Mouse (Mus musculus) hindbrain, embryonic 15.5 days (tissue): ENCODE measurements around the gene Lingo3. TPM values are rescaled to one million over a fixed set of nuclear protein-coding genes. Genes with fewer than 3 reads are reported as not detected.

Experiments
- ATAC-seq: fragments of 200-750 bp; cut with Nextera tagmentation; 2 replicates; pipeline ENCODE4 v1.8.0; 2017; ENCODE audit warnings: low read depth, moderate number of reproducible peaks, moderate TSS enrichment; ENCODE audit not compliant: low FRiP score
- H3K27ac ChIP-seq: fragments of 300-500 bp; sonication (generic); replicated peaks from 2 replicates; pipeline ENCODE4 v1.5.1; 2015; ENCODE audit warnings: mild to moderate bottlenecking, inconsistent platforms
- H3K27me3 ChIP-seq: fragments of 300-500 bp; sonication (generic); 2 replicates; pipeline ENCODE4 v1.6.1; 2015; ENCODE audit warnings: control low read depth, inconsistent platforms
- H3K36me3 ChIP-seq: fragments of 300-500 bp; sonication (generic); 2 replicates; pipeline ENCODE4 v1.6.1; 2015; ENCODE audit warnings: control low read depth, inconsistent platforms
- H3K4me1 ChIP-seq: fragments of 300-500 bp; sonication (generic); replicated peaks from 2 replicates; pipeline ENCODE4 v1.6.1; 2015; ENCODE audit warnings: control low read depth, inconsistent platforms
- H3K4me2 ChIP-seq: fragments of 300-500 bp; sonication (generic); 2 replicates; pipeline ENCODE4 v1.6.1; 2015; ENCODE audit warnings: moderate library complexity, mild to moderate bottlenecking, inconsistent platforms
- H3K4me3 ChIP-seq: fragments of 300-500 bp; sonication (generic); 2 replicates; pipeline ENCODE4 v1.5.1; 2015; ENCODE audit warnings: mild to moderate bottlenecking, inconsistent platforms
- H3K9ac ChIP-seq: fragments of 300-500 bp; sonication (generic); 2 replicates; pipeline ENCODE4 v1.6.1; 2015; ENCODE audit warnings: inconsistent platforms
- H3K9me3 ChIP-seq: fragments of 300-500 bp; sonication (generic); 2 replicates; pipeline ENCODE4 v1.6.1; 2016; ENCODE audit warnings: control low read depth, inconsistent platforms
- WGBS: fragments of 180-500 bp; shearing (Covaris S2); methylation state at CpG from one replicate; pipeline ENCODE4 v1.1.7; 2015; 5-methylcytosine and 5-hydroxymethylcytosine counted together
- microRNA counts: library from miRNA; unstranded; fragments of <30 nt; microRNA quantifications from one replicate; lab custom pipeline; 2016
- microRNA-seq: library from miRNA; unstranded; fragments of <30 nt; microRNA quantifications from one replicate; pipeline ENCODE4, GENCODE M21; 2016
- polyA plus RNA-seq: library from polyadenylated mRNA; unstranded; fragments of >200 nt; fragmentation: Nextera tagmentation; extraction: Ambion mirVana; gene quantifications from 2 replicates; pipeline ENCODE4 v1.2.1, GENCODE M21; 2015

Gene Lingo3
- polyA plus RNA-seq, 1 experiment from 2014 or later: 18.5 TPM

- ATAC-seq: no peak
- 87% methylated on average over 13 of the region's 13 CpGs for WGBS
- Histone ChIP-seq H3K4me3 (no peak overlapping the region), H3K4me2 (no peak overlapping the region), H3K9ac (no peak overlapping the region), H3K36me3 (peaks cover 73% of the 10 kb centered on the region), H3K9me3 (no peaks in the 10 kb centered on the region), H3K4me1 (peaks cover 20% of the 10 kb centered on the region), H3K27ac (no peak overlapping the region), H3K27me3 (no peaks in the 10 kb centered on the region)
Observed at GRCm38 (mm10) chr10:80793033-80793784, 50.6 kb downstream of the Lingo3 start.

- Histone ChIP-seq H3K27ac (no peak overlapping the region), H3K4me2 (no peak overlapping the region), H3K9ac (no peak overlapping the region), H3K4me3 (no peak overlapping the region), H3K36me3 (peaks cover 80% of the 10 kb centered on the region), H3K4me1 (peaks cover 19% of the 10 kb centered on the region), H3K9me3 (no peaks in the 10 kb centered on the region), H3K27me3 (no peaks in the 10 kb centered on the region)
- WGBS: 71% methylated on average over 41 of the region's 41 CpGs
- no peak for ATAC-seq
Observed at GRCm38 (mm10) chr10:80792175-80793032, 51.4 kb downstream of the Lingo3 start.

GRCm38 (mm10) chr10:80791476-80792174 lies 52.2 kb downstream of the Lingo3 start:
- Histone ChIP-seq H3K4me1 (peaks cover 11% of the 10 kb centered on the region), H3K36me3 (peaks cover 86% of the 10 kb centered on the region), H3K9ac (no peak overlapping the region), H3K4me3 (no peak overlapping the region), H3K27ac (no peak overlapping the region), H3K4me2 (no peak overlapping the region), H3K27me3 (no peaks in the 10 kb centered on the region), H3K9me3 (no peaks in the 10 kb centered on the region)
- no peak for ATAC-seq
- WGBS: 85% methylated on average over 33 of the region's 33 CpGs

- H3K27me3 ChIP-seq: no peaks in the 10 kb centered on the region
- no peaks in the 10 kb centered on the region for H3K9me3 ChIP-seq
- H3K4me2 ChIP-seq: no peak overlapping the region
- H3K9ac ChIP-seq: no peak overlapping the region
- H3K4me3 ChIP-seq: no peak overlapping the region
- 90% methylated on average over 19 of the region's 19 CpGs for WGBS
- H3K27ac ChIP-seq: no peak overlapping the region
- ATAC-seq: no peak
- peaks cover 91% of the 10 kb centered on the region for H3K36me3 ChIP-seq
- peaks cover 4% of the 10 kb centered on the region for H3K4me1 ChIP-seq
Observed at GRCm38 (mm10) chr10:80790761-80791404, 53.0 kb downstream of the Lingo3 start.

GRCm38 (mm10) chr10:80787517-80787916 lies 56.3 kb downstream of the Lingo3 start:
- H3K4me2 ChIP-seq: no peak overlapping the region
- no peak overlapping the region for H3K4me3 ChIP-seq
- no peaks in the 10 kb centered on the region for H3K4me1 ChIP-seq
- no peak overlapping the region for H3K27ac ChIP-seq
- no peak overlapping the region for H3K9ac ChIP-seq
- H3K36me3 ChIP-seq: peaks cover 94% of the 10 kb centered on the region
- H3K9me3 ChIP-seq: no peaks in the 10 kb centered on the region
- ATAC-seq: no peak
- no peaks in the 10 kb centered on the region for H3K27me3 ChIP-seq
- WGBS: 92% methylated on average over 2 of the region's 2 CpGs

DNA sequence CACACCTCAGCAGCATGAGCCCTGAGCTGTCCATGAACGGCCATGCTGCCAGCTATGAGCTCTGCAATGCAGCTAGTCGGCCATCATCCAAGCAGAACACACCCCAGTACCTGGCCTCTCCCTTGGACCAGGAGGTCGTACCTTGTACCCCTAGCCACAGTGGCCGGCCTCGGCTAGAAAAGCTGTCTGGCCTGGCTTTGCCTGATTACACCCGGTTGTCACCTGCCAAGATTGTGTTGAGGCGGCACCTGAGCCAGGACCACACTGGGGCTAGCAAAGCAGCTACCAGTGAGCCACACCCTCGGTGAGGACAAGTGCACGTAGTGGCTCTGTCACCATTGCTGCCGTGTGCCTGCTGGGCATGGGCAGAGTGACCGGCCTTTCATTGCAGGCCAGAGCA lies 57.9 kb downstream of the Lingo3 start:
- no peak overlapping the region for H3K4me3 ChIP-seq
- H3K9ac ChIP-seq: no peak overlapping the region
- H3K4me2 ChIP-seq: no peak overlapping the region
- no peaks in the 10 kb centered on the region for H3K27me3 ChIP-seq
- no peaks in the 10 kb centered on the region for H3K4me1 ChIP-seq
- WGBS: 92% methylated on average over 11 of the region's 11 CpGs
- H3K36me3 ChIP-seq: peaks cover 91% of the 10 kb centered on the region
- no peaks in the 10 kb centered on the region for H3K9me3 ChIP-seq
- no peak for ATAC-seq
- H3K27ac ChIP-seq: no peak overlapping the region

GRCm38 (mm10) chr10:80784871-80785270 lies 59.0 kb downstream of the Lingo3 start:
- WGBS: 44% methylated on average over 12 of the region's 12 CpGs
- Histone ChIP-seq H3K27ac (no peak overlapping the region), H3K4me2 (no peak overlapping the region), H3K4me1 (no peaks in the 10 kb centered on the region), H3K9ac (no peak overlapping the region), H3K4me3 (no peak overlapping the region), H3K27me3 (no peaks in the 10 kb centered on the region), H3K9me3 (no peaks in the 10 kb centered on the region), H3K36me3 (peaks cover 91% of the 10 kb centered on the region)
- no peak for ATAC-seq

DNA sequence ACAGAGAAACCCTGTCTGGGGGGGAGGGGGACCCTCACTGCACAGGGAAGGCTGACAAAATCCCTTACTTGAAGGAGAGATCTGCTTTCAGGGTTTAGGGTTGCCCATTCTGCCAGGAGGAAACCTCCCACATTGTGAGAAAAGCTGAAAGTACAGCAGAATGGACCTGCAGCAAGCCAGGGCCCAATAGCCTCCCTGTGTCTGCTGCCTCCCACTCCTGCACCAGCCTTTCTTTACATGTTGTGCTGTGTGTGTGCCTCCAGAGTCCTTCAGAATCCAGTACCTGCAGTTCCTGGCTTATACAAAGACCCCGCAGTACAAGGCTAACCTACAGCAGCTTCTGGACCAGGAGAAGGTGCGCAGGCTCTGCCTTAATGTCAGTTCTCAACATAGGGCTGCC lies 59.5 kb downstream of the Lingo3 start:
- WGBS: 98% methylated on average over 2 of the region's 2 CpGs
- H3K9ac ChIP-seq: no peak overlapping the region
- no peak for ATAC-seq

More for the DNA sequence above, 59.5 kb downstream of the Lingo3 start:
- Histone ChIP-seq H3K4me1 (no peaks in the 10 kb centered on the region), H3K9me3 (no peaks in the 10 kb centered on the region), H3K27ac (no peak overlapping the region), H3K36me3 (peaks cover 92% of the 10 kb centered on the region), H3K27me3 (no peaks in the 10 kb centered on the region), H3K4me3 (no peak overlapping the region), H3K4me2 (no peak overlapping the region)

MicroRNA genes within 50 kb of the gene (microRNA counts, 519-probe panel; counts per million panel counts)
- not detected for microRNA mmu-miR-1982 (lab: Ali Mortazavi, UCI)

Small RNAs within 50 kb of the gene (microRNA-seq; reads per million reads assigned to microRNA genes)
- 1.5 reads per million for gene Mir1982

Other genes starting within 250 kb of the Lingo3 start
- 64.2 and 71.6 TPM in 2 replicates for gene Scamp4, start 241.2 kb downstream of the Lingo3 start, polyA plus RNA-seq
- gene Adat3, start 241.2 kb downstream of the Lingo3 start, polyA plus RNA-seq: 4.8 and 5.4 TPM in 2 replicates
- 3.4 and 4.1 TPM in 2 replicates for gene Gm49322, start 238.0 kb downstream of the Lingo3 start, polyA plus RNA-seq
- gene Csnk1g2, start 221.2 kb downstream of the Lingo3 start, polyA plus RNA-seq: 109 and 127 TPM in 2 replicates
- gene Btbd2, start 187.0 kb downstream of the Lingo3 start, polyA plus RNA-seq: 83.6 and 93.2 TPM in 2 replicates
- 56.7 and 61.0 TPM in 2 replicates for gene Mknk2, start 165.9 kb downstream of the Lingo3 start, polyA plus RNA-seq
- 57.5 and 60.2 TPM in 2 replicates for gene Mob3a, start 142.1 kb downstream of the Lingo3 start, polyA plus RNA-seq
- 39.2 and 46.1 TPM in 2 replicates for gene Izumo4, start 141.9 kb downstream of the Lingo3 start, polyA plus RNA-seq
- gene Ap3d1, start 101.8 kb downstream of the Lingo3 start, polyA plus RNA-seq: 109 and 120 TPM in 2 replicates
- gene Dot1l, start 88.8 kb downstream of the Lingo3 start, polyA plus RNA-seq: 18.3 and 21.6 TPM in 2 replicates
- 52.3 and 67.4 TPM in 2 replicates for gene Sf3a2, start 45.8 kb downstream of the Lingo3 start, polyA plus RNA-seq
- 130 and 133 TPM in 2 replicates for gene Plekhj1, start 45.4 kb downstream of the Lingo3 start, polyA plus RNA-seq
- gene Amh, start 38.8 kb downstream of the Lingo3 start, polyA plus RNA-seq: 0.14 and 0.21 TPM in 2 replicates
- 0.62 and 0.95 TPM in 2 replicates for gene Jsrp1, start 30.5 kb downstream of the Lingo3 start, polyA plus RNA-seq
- gene Oaz1, start 17.4 kb downstream of the Lingo3 start, polyA plus RNA-seq: 1,303 and 1,311 TPM in 2 replicates
- 210 and 228 TPM in 2 replicates for gene Lsm7, start 11.2 kb upstream of the Lingo3 start, polyA plus RNA-seq
- gene Sppl2b, start 11.2 kb upstream of the Lingo3 start, polyA plus RNA-seq: 76.8 and 87.4 TPM in 2 replicates
- 0.22 and 0.33 TPM in 2 replicates for gene Tmprss9, start 27.8 kb upstream of the Lingo3 start, polyA plus RNA-seq
- 329 and 342 TPM in 2 replicates for gene Timm13, start 56.9 kb upstream of the Lingo3 start, polyA plus RNA-seq
- 38.4 and 40.9 TPM in 2 replicates for gene Lmnb2, start 74.2 kb upstream of the Lingo3 start, polyA plus RNA-seq
- gene Gadd45b, start 86.0 kb upstream of the Lingo3 start, polyA plus RNA-seq: 6.9 and 8.5 TPM in 2 replicates
- 19.1 and 21.4 TPM in 2 replicates for gene Gng7, start 170.9 kb upstream of the Lingo3 start, polyA plus RNA-seq
- gene Diras1, start 181.6 kb upstream of the Lingo3 start, polyA plus RNA-seq: 71.6 and 81.6 TPM in 2 replicates
- 46.3 and 53.0 TPM in 2 replicates for gene Slc39a3, start 193.4 kb upstream of the Lingo3 start, polyA plus RNA-seq
- 310 and 331 TPM in 2 replicates for gene Sgta, start 216.1 kb upstream of the Lingo3 start, polyA plus RNA-seq
- 51.2 and 51.3 TPM in 2 replicates for gene Thop1, start 226.0 kb upstream of the Lingo3 start, polyA plus RNA-seq